Mouse (Mus musculus) brain, adult 10 weeks (tissue): Measurements from ENCODE around the gene Pds5b. TPM values are rescaled to one million over a fixed set of nuclear protein-coding genes. Genes with fewer than 3 reads are reported as not detected.

Source experiments
- polyA plus RNA-seq: library from polyadenylated mRNA; stranded (reverse); fragments of 350-450 nt; fragmentation: Illumina TruSeq; extraction: RNeasy Lipid Tissue Mini Kit (QIAGEN cat#74804); gene quantifications from one replicate; pipeline ENCODE4 v1.2.3, GENCODE M21; 2015; ENCODE audit warnings: low read depth, low replicate concordance

Gene Pds5b
- polyA plus RNA-seq = 48.5 TPM

DNA sequence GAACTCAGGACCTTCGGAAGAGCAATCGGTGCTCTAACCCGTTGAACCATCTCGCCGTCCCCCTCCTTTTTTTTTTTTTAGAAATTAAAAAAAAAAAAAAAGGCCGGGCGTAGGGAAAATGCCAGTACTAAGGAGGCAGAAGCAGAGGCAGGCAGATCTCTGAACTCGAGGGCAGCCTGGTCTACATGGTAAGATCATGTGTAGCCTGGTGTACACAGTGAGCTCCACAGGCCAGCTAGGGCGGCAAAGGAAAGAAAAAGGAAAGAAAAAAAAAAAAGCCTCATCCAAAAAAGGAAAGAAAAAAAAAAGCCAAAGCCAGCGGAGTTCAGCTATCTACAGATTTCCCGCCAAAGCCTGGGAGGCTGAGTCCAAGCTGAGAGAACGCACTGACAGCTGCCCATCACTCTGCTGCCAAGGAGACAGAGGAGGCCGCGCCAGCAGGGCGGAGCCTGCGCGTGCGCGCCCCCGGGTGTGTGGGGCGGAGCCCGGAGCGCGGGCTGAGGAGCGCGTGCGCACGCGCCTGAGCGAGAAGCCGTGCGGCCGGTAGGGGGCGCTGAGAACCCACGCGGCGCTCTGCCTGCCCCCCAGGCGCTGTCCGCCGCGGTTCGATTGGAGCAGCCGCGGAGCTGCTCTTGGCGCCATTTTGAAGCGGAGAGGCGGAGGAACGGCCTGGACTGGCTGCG, at the start of gene Pds5b:
Gene Pds5b (plus strand): TSS at position 587 of the 683 bp plus-strand sequence.

DNA sequence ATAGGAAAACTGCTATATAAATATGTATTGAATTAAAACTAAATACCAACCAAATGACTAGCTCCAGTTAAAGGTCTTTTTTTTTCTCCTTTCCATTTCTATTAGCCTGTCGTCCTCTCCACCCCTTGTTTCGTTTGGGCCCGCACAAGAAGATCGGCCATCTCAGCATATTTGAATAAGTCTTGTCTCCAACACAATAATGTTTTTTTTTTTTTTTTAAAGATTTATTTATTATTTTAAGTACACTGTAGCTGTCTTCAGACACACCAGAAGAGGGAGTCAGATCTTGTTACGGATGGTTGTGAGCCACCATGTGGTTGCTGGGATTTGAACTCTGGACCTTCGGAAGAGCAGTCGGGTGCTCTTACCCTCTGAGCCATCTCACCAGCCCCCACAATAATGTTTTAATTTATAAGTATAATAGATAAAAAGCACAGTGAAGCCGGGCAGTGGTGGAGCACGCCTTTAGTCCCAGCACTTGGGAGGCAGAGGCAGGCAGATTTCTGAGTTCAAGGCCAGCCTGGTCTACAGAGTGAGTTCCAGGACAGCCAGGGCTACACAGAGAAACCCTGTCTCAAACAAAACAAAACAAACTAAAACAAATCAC, 7.3 kb upstream of the Pds5b start, which contains the start of gene N4bp2l2:
Gene N4bp2l2 (minus strand): TSS at position 51 of the 607 bp plus-strand sequence.

Other genes with a start within 250 kb of the Pds5b start
- gene Zar1l, start 155.6 kb upstream of the Pds5b start, polyA plus RNA-seq = 0.57 TPM
- gene Brca2, start 151.1 kb upstream of the Pds5b start, polyA plus RNA-seq = 3.9 TPM
- 45.8 TPM for gene N4bp2l1, start 76.6 kb upstream of the Pds5b start, polyA plus RNA-seq
- 39.6 TPM for gene N4bp2l2, start 7.6 kb upstream of the Pds5b start, polyA plus RNA-seq